Mouse (Mus musculus) heart, postnatal 0 days (tissue): ENCODE data around the gene Zswim5.

ENCODE experiments used
- CTCF ChIP-seq: IDR thresholded peaks from 2 replicates; pipeline ENCODE4 v1.5.1; 2016; ENCODE audit warnings: antibody characterized with exemption, control low read depth, low read depth
- EP300 ChIP-seq: IDR thresholded peaks from 2 replicates; pipeline ENCODE4 v1.6.1; 2016; ENCODE audit warnings: antibody characterized with exemption, low read depth

GRCm38 (mm10) chr4:116999513-117000154 is 122.5 kb downstream of the Zswim5 start:
- no peak for TF ChIP-seq CTCF
- TF ChIP-seq EP300 = no peak
